Mouse (Mus musculus) lung, postnatal 0 days (tissue): Measurements from ENCODE around the gene N4bp2. TPM values are rescaled to one million over a fixed set of nuclear protein-coding genes. Genes with fewer than 3 reads are reported as not detected.

Experiments used
- ATAC-seq: fragments of 200-750 bp; cut with Nextera tagmentation; 2 replicates; pipeline ENCODE4 v1.8.0; 2017; ENCODE audit warnings: moderate library complexity
- DNase-seq: peaks from one replicate; pipeline ENCODE4 v3.0.0-alpha.2; 2016; ENCODE audit warnings: low spot score
- H3K27ac ChIP-seq: fragments of 300-500 bp; sonication (generic); 2 replicates; pipeline ENCODE4 v1.5.1; 2014; ENCODE audit warnings: antibody characterized with exemption, mild to moderate bottlenecking, low read length, mixed read lengths
- H3K27me3 ChIP-seq: fragments of 300-500 bp; sonication (generic); replicated peaks from 2 replicates; pipeline ENCODE4 v1.6.1; 2014; ENCODE audit warnings: low read length, mixed read lengths; ENCODE audit not compliant: insufficient read depth
- H3K36me3 ChIP-seq: fragments of 300-500 bp; sonication (generic); 2 replicates; pipeline ENCODE4 v1.6.1; 2014; ENCODE audit warnings: low read length, mixed read lengths; ENCODE audit not compliant: insufficient read depth
- H3K4me1 ChIP-seq: fragments of 300-500 bp; sonication (generic); 2 replicates; pipeline ENCODE4 v1.6.1; 2014; ENCODE audit warnings: antibody characterized with exemption, low read depth, low read length, mixed read lengths; ENCODE audit not compliant: insufficient read depth
- H3K4me2 ChIP-seq: fragments of 300-500 bp; sonication (generic); replicated peaks from 2 replicates; pipeline ENCODE4 v1.6.1; 2014; ENCODE audit warnings: low read depth, mild to moderate bottlenecking, low read length, moderate library complexity, mixed read lengths
- H3K4me3 ChIP-seq: fragments of 300-500 bp; sonication (generic); 2 replicates; pipeline ENCODE4 v1.5.1; 2014; ENCODE audit warnings: low read depth, low read length
- H3K9ac ChIP-seq: fragments of 300-500 bp; sonication (generic); replicated peaks from 2 replicates; pipeline ENCODE4 v1.6.1; 2014; ENCODE audit warnings: low read depth, mild to moderate bottlenecking
- H3K9me3 ChIP-seq: fragments of 300-500 bp; sonication (generic); 2 replicates; pipeline ENCODE4 v1.6.1; 2016; ENCODE audit warnings: low read length, mixed read lengths
- CTCF ChIP-seq: IDR thresholded peaks from 2 replicates; pipeline ENCODE4 v1.5.1; 2016; ENCODE audit warnings: antibody characterized with exemption, mild to moderate bottlenecking
- EP300 ChIP-seq: IDR thresholded peaks from 2 replicates; pipeline ENCODE4 v1.6.1; 2016; ENCODE audit warnings: antibody characterized with exemption, mild to moderate bottlenecking, control low read depth
- WGBS: fragments of 180-500 bp; shearing (Covaris S2); extraction: QIAGEN DNeasy Blood & Tissue Kit; methylation state at CpG from one replicate; pipeline ENCODE4 v1.1.7; 2014; 5-methylcytosine and 5-hydroxymethylcytosine counted together
- polyA plus RNA-seq: library from polyadenylated mRNA; unstranded; fragments of >200 nt; fragmentation: Nextera tagmentation; extraction: Ambion mirVana; gene quantifications from 2 replicates; pipeline ENCODE4 v1.2.1, GENCODE M21; 2015

N4bp2 gene
- polyA plus RNA-seq, 1 experiment from 2014 or later, result 7.0 TPM

DNA sequence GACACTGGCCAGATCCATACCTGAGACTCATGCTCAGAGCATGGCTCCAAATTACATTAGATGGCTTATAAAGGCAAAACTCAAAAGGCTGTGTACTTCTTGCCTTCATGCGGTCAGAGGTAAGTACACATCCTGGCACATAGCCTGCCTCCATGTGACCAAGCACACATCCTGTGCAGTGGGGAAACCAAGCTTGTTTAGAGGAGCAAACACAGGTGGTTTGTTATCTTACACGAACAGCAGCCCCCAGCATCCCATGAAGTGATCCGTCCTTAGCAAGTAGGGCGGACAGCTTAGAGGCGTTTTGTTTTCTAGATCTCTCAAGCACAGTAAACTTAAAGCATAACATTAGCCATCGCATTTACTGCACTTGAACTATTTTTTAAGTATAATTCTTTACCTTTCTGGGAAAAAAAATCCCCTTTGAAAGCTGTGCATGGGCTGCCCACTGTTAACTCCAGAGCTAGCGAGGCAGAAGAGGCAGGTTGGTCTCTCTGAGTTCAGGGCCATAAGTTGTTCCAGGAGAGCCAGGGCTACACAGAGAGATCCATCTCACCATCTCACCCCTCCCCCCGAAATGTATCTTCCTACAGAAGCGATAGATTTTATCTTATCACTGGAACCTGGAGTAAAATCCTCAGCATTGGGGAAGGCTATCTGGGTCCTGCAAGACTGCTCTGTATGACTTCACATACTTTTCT lies 32.1 kb downstream of the N4bp2 start:
- DNase-seq (no peak), ATAC-seq (no peak)
- no peak overlapping the region for H3K9ac ChIP-seq
- no peak overlapping the region for H3K4me3 ChIP-seq
- TF ChIP-seq EP300 (no peak), CTCF (no peak)
- WGBS, result 90% methylated on average over 9 of the region's 9 CpGs
- H3K4me1 ChIP-seq, result no peaks in the 10 kb centered on the region
- H3K27me3 ChIP-seq, result no peaks in the 10 kb centered on the region
- H3K27ac ChIP-seq, result no peak overlapping the region
- H3K4me2 ChIP-seq, result no peak overlapping the region
- no peaks in the 10 kb centered on the region for H3K9me3 ChIP-seq
- H3K36me3 ChIP-seq, result no peaks in the 10 kb centered on the region; the same call in 1 of the 2 replicates

DNA sequence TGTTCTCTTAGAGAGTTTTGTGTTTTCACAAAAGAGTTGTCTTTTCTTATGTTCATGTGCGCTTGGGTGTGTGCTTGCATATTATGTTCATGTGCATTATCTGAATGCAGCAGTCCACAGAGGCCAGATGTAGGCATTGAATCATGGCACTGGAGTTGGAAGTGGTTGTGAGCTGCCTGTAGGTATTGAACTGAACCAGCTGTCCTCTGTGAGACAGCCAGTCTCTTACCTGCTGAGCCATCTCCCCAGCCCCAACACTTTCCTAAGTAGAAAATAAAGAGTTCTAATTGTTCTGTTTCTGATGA lies 32.6 kb downstream of the N4bp2 start:
- no peaks in the 10 kb centered on the region for H3K4me1 ChIP-seq
- H3K9ac ChIP-seq, result no peak overlapping the region
- no peaks in the 10 kb centered on the region; the same call in 1 of the 2 replicates for H3K36me3 ChIP-seq
- no peaks in the 10 kb centered on the region for H3K9me3 ChIP-seq
- no peak overlapping the region for H3K27ac ChIP-seq
- DNase-seq, result no peak
- TF ChIP-seq EP300 (no peak), CTCF (no peak)
- ATAC-seq, result no peak
- H3K4me2 ChIP-seq, result no peak overlapping the region
- 91% methylated on average over 1 of the region's 1 CpGs for WGBS
- H3K27me3 ChIP-seq, result no peaks in the 10 kb centered on the region
- no peak overlapping the region for H3K4me3 ChIP-seq

DNA sequence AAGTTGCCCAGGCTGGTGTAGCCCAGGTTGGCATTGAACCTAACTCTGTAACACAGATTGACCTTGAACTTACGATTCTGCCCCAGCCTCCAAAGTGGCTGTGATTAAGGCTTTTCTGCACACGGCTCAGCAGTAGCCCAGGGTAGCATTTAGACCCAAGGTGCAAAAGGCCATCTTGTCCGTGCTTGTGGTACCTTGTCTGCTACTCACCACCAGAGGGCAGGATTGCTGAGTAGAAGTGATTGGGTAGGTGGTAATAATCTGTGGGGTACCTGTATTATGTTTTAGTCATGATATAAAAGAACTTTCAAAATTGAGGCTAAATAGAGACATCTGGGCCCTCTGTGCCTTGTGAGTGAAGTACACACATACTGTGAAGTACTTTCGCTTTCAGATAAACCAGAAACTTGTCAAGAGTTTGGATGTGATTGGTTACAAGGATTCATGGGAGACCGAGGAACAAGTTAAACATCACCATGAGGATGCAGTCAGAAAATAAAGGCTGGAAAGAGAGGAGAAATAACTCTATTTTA lies 60.3 kb downstream of the N4bp2 start:
- Histone ChIP-seq H3K4me1 (no peaks in the 10 kb centered on the region), H3K4me3 (no peak overlapping the region), H3K9me3 (no peaks in the 10 kb centered on the region), H3K27me3 (no peaks in the 10 kb centered on the region), H3K36me3 (peaks cover 22% of the 10 kb centered on the region), H3K4me2 (no peak overlapping the region), H3K27ac (no peak overlapping the region), H3K9ac (no peak overlapping the region)
- DNase-seq (peak; percentile 33), ATAC-seq (no peak)
- TF ChIP-seq CTCF (peak; percentile 77), EP300 (no peak)
- 75% methylated on average over 5 of the region's 5 CpGs for WGBS

DNA sequence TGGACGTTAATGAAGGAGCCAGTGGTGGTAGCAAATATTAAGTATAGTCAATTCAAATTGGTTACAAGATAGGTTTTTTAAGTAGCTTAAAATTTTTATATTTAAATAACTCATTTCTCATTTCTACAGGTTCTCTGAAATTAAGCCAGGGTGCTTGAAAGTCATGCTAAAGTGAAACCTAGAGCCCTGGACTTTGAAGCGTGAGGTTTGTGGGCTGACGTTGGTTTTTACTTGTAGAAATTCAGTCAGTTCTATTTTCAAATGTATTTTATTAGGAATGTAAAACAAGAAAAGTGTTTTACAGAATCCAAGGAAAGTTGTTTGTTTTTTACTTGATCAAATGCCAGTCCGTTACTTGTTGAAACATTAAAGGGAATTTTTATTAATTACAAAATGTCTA lies 63.2 kb downstream of the N4bp2 start:
- TF ChIP-seq EP300 (no peak), CTCF (no peak)
- H3K4me2 ChIP-seq, result no peak overlapping the region
- DNase-seq (no peak), ATAC-seq (no peak)
- no peak overlapping the region for H3K9ac ChIP-seq
- H3K4me3 ChIP-seq, result no peak overlapping the region
- H3K36me3 ChIP-seq, result peaks cover 14% of the 10 kb centered on the region
- H3K4me1 ChIP-seq, result no peaks in the 10 kb centered on the region
- 92% methylated on average over 4 of the region's 4 CpGs for WGBS
- no peaks in the 10 kb centered on the region for H3K9me3 ChIP-seq
- H3K27me3 ChIP-seq, result no peaks in the 10 kb centered on the region
- no peak overlapping the region for H3K27ac ChIP-seq

DNA sequence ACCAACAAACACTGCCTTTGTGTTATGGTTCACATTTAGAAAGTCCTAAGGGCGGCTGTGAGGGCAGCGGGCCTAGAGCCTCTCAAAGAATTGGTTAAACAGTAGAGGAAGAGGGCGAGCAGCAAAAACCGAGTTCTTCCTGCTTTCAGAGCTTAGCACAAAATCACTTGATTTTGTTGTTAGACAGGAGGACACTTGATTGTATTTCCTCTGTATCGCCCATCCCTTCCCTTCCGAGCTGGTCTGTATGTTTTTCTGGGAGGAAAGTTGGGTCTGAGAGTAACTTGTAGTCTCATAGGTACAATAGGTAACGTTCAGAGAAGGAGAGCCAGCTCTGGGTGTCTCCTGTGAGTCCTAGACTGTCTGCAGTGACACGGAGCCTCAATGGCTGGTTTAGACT lies 63.8 kb downstream of the N4bp2 start:
- ATAC-seq (no peak), DNase-seq (no peak)
- 86% methylated on average over 8 of the region's 8 CpGs for WGBS
- Histone ChIP-seq H3K9me3 (no peaks in the 10 kb centered on the region), H3K27ac (no peak overlapping the region), H3K4me3 (no peak overlapping the region), H3K9ac (no peak overlapping the region), H3K4me1 (no peaks in the 10 kb centered on the region), H3K36me3 (peaks cover 14% of the 10 kb centered on the region), H3K4me2 (no peak overlapping the region), H3K27me3 (no peaks in the 10 kb centered on the region)
- TF ChIP-seq EP300 (no peak), CTCF (no peak)

DNA sequence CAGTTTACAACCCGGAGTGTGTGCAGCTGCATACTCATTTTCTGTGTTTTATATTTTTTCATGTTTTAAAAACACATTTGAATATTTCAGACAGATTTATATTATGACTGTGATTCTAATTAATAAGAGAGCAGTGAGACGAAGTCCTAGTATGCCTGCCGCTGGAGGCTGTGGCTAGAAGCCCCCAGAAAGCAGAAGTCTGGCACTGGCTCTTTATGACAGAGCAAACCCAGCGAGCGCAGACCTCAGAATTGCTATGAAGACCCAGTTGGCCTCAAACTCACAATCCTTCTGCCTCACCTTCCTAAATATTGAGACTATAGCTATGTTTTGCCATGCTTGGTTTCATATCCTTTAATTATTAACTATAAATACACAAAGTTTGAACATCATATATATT lies 64.9 kb downstream of the N4bp2 start:
- ATAC-seq (no peak), DNase-seq (no peak)
- H3K4me2 ChIP-seq, result no peak overlapping the region
- no peak overlapping the region for H3K9ac ChIP-seq
- H3K9me3 ChIP-seq, result no peaks in the 10 kb centered on the region
- no peaks in the 10 kb centered on the region for H3K27me3 ChIP-seq
- H3K36me3 ChIP-seq, result peaks cover 14% of the 10 kb centered on the region
- H3K4me3 ChIP-seq, result no peak overlapping the region
- H3K4me1 ChIP-seq, result no peaks in the 10 kb centered on the region
- no peak for TF ChIP-seq CTCF
- no peak for TF ChIP-seq EP300
- 89% methylated on average over 5 of the region's 5 CpGs for WGBS
- no peak overlapping the region for H3K27ac ChIP-seq

DNA sequence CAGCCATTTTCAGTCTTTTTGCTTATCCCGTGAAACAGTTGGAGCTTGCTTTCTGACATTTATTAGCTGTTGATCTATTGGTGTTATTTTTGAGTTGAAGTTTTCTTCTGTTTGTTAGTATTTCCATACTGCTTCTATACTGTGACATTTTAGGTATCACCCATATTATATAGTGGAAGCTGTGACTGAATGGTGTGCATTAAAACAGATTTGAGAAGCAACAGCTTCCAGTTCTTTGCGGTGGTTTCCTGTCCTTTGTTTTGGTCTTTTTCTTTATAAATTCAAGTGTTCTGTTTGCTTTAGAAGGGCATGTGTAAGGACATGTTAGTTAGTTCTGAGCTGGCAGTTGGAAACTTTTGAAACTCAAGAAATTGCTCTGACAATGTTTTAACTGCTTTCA lies 65.7 kb downstream of the N4bp2 start:
- Histone ChIP-seq H3K4me3 (no peak overlapping the region), H3K9me3 (no peaks in the 10 kb centered on the region), H3K9ac (no peak overlapping the region), H3K4me2 (no peak overlapping the region), H3K4me1 (no peaks in the 10 kb centered on the region), H3K27me3 (no peaks in the 10 kb centered on the region), H3K27ac (no peak overlapping the region), H3K36me3 (peaks cover 9% of the 10 kb centered on the region)
- DNase-seq (no peak), ATAC-seq (no peak)
- 51% methylated on average over 2 of the region's 2 CpGs for WGBS
- TF ChIP-seq EP300, result no peak
- no peak for TF ChIP-seq CTCF
